Mouse (Mus musculus) spleen, postnatal 4 days (tissue): Measurements from ENCODE around the gene Fmnl2.

Experiments used
- DNase-seq, 2 experiments: peaks; one replicate each; pipeline ENCODE4 v3.0.0; 2022; ENCODE audit warnings: low spot score in 2 of 2

Fmnl2 gene

DNA sequence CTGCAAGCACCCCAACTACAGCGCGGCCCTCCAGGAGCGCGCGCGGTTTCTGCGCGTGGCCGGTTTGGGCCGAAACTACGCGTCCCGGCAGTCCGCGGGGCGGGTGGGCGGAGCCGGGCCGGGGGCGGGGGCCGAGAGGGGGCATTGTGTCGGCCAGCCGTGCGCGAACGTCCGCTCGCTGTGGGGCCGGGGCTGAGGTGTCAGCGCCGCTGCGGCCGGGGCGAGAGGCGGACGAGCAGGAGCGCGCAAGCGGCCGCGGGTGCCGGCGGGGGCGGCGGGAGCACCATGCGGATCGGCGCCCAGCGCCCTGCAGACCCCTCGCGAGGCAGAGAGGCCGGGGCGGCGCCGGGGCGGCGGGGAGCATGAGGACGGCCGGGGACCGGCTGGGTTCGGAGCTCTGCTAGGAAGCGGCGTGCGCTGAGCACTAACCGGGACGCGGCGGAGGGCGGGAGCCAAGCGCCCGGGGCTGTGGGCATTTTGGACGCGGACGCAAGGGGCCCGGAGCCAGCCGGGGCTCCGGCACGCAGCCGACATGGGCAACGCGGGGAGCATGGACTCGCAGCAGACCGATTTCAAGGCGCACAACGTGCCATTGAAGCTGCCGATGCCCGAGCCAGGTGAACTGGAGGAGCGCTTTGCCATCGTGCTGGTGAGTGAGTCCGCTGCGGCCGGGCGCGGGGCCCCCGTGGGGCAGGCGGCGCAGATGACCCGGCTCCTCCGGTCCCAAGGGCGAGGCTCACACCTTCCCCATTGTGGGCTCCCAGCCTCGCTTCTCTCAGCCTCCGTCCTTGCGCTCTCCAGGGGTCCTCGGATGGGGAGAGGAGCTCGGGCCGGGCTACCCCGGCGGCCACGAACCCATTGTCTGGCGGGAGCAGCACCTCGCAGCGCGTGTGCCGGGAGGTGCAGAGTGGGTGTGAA lies at the start of gene Fmnl2:
Gene Fmnl2 (plus strand): TSS at position 250 of the 918 bp plus-strand sequence.
- peak; percentile 39 to 72 for DNase-seq

DNA sequence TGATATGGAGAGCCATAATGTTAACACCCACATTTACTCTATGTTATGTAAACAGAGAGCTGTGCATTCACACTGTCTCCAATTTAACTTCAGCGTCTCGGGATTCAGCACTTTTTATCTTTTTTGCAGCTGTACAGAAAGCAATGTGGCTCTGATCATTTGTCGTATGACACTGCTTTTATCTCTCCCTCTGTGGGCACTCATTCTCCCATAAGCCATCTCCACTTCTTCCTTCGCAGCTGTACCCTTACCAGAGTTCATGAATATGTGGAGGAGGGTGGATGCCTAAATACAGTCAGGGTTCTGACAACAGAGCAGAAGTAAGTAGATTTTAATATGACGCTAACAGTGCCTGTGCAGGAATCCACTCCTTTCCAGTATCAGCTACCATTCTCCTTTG lies 47.7 kb upstream of the Fmnl2 start:
- DNase-seq = no peak

- no peak for DNase-seq
These were observed 46.0 kb upstream of the Fmnl2 start for GRCm38 (mm10) chr2:52811691-52812090.

- DNase-seq = no peak
These were observed 40.3 kb upstream of the Fmnl2 start for GRCm38 (mm10) chr2:52817341-52817740.

DNA sequence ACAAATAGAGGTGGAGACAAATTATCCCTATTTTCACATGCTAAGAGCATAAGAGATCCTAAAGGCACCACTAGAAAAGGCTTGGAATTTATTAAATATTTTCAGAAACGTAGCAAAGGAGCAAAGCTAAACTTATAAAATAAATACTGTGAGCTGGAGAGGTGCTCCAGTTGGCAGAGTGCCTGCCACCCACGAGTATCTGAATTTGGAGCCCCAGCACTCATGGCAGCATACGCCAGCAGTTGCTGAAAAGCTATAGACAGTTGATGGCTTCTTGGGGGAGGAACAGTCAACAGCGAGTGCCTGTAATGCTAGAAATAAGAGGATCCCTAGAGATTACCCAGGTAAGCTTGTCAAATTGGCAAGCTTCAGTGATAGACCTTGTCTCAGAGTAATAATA lies 38.7 kb upstream of the Fmnl2 start:
- DNase-seq = no peak

GRCm38 (mm10) chr2:52822214-52822613 lies 35.4 kb upstream of the Fmnl2 start:
- no peak for DNase-seq

DNA sequence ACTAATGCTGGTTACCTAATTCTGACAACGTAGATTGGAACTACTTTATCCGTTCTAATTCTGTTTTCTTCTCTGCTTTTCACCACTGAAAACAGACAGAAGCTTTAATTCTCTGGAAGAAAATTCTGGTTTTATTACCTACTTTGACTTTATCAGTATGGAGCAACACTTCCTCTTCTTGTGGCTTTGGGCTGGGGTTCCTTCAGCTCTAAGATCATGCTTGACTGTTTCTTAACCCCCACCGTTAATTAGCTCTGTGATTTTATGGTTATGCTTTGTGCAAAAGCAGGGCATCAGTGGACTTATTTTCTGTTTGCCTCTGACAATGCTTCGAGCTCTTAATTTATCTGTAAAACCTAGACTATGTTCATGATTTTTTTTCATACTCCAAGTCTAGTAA lies 29.6 kb upstream of the Fmnl2 start:
- no peak for DNase-seq

DNA sequence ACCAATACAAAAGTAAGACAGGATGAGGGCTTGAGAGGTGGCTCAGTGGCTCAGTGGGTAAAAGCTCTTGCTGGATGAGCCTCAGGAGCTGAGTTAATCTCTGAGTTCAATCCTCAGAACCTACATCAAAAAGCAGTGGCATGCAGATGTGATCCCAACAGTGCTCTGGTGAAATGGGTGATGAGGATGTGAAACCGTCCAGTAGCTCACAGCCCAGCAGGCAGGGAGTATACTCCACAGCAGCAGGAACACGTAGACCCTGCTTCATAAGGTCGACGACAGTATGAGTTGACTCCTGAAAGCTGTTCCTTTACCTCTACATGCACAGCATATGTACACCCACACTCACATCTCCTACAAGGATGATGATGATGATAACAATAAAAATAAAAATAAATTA lies 27.1 kb upstream of the Fmnl2 start:
- no peak for DNase-seq

DNA sequence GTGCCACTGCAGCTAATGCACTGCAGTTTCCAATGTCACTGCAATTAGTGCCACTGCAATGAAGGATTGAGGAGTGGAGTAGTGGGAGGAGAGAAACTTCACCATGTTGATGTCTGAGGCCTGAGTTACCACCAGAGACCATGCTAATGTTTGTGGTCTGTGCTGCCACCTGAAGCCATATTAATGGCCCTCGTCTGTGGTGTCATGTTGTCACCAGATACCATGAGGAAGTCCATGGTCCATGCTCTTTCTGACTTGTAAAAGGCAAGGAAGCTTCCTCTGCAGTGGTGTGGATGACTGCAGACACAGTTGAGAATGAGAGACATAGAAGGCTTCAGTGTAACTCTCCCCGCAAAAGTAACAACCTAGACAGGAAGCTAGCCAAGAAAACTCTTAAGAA lies 26.1 kb upstream of the Fmnl2 start:
- no peak for DNase-seq

DNA sequence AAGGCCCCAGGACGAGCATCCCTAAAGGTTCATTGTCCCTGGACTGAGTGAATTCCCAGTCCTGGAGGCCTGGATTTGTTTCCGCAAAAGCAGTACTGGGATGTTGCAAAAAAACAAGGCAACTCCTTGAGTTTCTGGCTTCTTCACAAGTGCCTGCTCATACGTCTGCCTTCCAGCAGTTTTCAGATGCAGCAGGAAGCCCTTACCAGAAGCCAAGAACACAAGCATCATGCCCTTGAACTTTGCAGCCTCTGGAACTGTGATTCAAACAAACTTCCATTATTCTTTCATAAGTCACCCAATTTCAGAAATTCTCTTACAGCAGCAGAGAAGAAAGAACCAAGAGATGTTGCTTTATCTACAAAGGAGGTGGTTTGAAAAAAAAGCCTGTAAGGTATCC lies 21.9 kb upstream of the Fmnl2 start:
- no peak for DNase-seq

GRCm38 (mm10) chr2:52839074-52839473 lies 18.6 kb upstream of the Fmnl2 start:
- no peak for DNase-seq

DNA sequence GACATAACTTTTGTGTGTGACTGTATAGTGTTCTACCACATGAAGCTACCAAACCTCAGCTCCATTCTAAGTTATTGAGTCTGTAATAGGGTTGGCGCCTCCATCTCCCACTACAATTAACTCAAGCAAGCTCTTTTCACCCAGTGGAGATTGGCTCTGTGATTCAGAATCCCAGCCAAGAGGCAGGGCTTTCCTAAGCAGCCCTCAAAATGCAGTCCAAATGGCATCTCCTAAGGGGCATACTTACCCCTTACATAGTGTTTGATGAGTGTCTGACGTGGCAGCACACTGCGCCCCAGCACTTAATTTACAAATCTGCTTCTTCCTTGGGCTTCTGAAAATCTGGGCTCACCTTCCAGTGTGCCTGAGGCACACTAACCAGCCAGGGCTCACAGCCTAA lies 17.8 kb upstream of the Fmnl2 start:
- DNase-seq = no peak

DNA sequence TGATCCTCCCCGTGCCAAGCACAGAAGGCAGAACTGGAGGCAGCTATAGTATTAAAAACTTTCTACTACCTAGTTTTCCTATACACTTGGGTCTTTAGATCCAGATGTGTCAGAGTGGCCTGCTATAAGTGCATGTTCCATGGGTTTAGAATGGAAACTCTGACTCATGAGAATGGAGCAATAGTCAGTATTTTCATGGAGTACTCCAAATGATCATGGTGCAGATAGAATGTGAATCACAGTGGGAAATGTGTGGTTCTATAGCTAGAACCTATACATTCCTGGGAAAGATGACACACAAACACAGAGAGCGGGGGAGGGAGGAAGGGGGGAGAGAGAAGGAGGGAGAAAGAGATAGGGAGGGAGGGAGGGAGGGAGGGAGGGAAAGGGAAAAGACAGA lies 13.8 kb upstream of the Fmnl2 start:
- no peak for DNase-seq

DNA sequence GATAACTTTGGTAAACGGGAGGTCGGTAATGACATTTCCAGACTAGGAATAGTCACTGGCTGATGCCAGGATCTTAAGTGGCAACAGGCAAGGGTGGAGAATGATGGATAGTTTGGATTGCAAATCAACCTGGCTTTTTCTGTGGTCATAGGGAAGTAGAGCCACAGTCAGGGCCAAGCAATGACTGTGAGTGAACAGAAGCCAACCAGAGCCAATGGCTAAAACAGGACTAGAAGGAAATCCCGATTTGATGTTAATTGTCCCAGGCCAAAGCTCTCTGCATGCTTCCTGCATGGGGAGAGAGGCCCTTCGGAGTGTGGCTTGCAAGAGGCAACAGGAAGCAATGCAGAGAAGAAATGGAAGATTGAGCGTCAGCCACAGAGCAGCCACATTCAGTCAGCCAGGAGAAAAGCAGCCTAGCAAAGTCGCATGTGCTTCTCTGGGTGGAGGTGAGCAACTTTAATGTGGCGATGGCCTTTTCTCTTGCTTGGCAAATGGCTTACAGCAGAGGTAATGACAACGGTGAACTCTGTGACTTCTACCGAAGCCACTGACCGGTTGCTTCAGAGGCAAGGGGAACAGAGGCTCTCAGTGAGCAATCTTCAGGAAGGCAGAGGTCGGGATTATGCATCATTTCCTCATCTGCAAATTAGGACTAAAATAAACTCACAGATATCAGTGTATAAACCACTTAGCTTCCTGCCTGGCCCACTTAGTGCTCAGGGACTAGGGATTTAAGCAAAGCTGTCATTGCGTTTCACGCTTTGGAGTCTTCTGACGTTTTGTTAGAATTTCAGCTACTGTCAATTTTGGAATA lies 12.5 kb upstream of the Fmnl2 start:
- DNase-seq = no peak

DNA sequence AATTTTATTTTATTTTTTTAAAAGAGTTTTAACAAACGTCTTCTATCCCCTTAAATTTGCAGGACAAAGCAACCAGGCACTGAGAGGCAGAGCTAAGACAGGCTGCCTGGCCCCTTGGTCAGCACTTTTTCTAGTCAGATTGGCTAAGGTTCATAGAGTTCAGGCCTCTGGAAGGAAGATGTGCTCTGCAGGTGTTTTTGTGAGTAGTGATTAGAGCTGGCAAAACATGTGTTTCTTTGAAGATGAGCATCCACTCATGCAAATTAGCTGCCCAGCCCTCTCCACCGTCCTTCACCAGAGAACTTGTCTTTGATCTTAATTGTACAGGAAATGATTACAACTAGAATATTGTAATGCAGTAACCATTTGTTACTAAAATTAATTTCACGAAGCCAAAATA lies 11.2 kb upstream of the Fmnl2 start:
- no peak for DNase-seq

DNA sequence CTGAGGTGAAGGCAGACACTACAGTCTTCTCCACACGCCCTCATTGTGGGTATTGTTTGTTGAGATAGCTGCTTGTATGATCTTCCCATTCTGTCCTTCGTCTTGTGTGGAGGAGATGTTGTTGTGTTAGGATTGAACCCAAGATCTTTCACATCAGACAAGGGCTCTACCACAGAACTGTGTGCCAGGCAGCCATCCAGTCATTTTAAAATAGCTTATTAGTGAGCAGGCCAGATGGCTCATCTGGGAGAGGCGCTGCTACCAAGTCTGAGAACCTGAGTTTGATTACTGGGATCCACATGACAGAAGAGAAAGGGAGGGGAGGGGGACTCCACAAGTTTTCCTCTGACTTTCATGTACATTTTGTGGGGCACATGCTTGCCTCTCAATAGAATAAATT lies 8.6 kb upstream of the Fmnl2 start:
- no peak for DNase-seq

DNA sequence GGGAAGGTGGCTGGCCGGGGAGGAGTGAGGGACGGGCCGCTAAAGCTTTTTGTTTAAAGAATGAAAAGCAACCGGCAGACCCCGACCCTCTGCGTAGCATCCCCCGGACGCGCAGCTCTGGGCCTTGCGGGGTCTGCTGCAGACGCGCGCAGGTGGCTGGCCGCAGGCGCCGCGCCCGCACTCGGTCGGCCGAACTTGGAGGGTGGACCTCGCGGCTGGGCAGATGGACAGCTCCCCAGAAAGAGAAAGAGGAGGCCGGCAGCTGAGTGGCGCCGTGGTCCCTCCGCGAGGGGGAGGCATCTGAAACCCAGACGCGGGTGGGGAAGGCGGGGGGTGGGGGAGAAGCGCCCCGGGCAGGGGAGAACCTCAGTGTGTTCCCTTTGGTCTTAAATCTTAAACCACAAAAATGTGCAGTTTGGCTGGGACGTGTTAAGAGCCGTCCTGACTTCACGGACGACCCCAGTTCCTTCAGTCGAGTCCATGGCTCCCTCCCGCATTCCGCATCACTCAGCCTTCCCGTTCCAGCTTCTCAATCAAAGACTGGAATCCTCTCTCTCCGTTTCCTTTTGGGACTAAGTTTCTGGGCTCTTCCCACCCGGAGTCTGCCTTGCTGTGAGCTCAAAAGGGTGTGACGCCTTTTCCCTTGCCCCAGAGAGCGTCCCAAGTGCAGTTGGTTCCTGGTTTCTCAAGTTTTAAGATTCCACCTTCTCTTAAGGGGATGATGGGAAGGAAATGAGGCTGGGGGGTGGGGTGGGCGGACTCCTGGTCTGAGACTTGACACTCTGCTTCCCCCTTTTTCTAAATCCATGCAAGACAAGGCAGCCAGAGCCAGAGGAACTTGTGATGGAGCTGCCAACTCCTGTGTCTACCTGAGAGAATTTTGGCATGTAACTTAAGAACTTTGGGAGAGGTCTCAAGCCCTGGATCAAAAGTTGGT lies 1.1 kb downstream of the Fmnl2 start:
- DNase-seq = peak in 1 of 2 experiments; percentile 63

GRCm38 (mm10) chr2:52859466-52859840 lies 1.8 kb downstream of the Fmnl2 start:
- DNase-seq = no peak

DNA sequence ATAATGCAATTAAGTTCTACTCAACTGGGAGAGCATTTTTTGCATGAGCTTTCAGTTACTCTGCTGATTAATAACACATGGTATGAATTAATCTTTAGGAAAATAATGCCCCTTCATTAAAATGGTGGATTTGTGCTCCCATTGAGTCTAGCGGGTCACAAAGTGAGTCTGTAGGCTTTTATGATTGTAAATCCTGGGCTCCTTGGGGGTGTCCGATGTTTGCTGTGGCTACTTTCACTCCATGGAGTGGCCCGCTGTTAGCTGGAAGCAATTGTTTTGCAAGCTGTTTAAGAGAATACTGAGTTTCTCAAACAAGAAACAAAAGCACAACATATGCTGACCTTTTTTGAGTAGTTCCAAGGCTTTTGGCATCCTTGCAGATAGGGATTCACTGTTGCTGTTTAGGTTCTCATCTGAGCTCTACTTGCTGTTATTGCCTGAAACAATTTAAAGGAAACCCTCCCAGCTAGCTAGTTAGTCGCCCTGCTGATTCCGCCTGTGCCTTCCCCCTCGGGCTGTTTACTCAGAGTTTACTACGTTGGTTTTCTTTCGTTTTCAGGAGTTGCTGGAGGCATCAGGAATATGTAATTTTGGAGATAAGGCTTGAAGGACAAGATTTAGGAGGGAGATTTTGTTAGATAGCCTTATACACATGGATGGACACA lies 2.6 kb downstream of the Fmnl2 start:
- DNase-seq = no peak

GRCm38 (mm10) chr2:52862046-52862759 lies 4.5 kb downstream of the Fmnl2 start:
- no peak for DNase-seq

GRCm38 (mm10) chr2:52862760-52863124 lies 5.1 kb downstream of the Fmnl2 start:
- no peak for DNase-seq
